Mouse (Mus musculus): ENCODE data around the gene Sox13.

The Sox13 gene

DNA sequence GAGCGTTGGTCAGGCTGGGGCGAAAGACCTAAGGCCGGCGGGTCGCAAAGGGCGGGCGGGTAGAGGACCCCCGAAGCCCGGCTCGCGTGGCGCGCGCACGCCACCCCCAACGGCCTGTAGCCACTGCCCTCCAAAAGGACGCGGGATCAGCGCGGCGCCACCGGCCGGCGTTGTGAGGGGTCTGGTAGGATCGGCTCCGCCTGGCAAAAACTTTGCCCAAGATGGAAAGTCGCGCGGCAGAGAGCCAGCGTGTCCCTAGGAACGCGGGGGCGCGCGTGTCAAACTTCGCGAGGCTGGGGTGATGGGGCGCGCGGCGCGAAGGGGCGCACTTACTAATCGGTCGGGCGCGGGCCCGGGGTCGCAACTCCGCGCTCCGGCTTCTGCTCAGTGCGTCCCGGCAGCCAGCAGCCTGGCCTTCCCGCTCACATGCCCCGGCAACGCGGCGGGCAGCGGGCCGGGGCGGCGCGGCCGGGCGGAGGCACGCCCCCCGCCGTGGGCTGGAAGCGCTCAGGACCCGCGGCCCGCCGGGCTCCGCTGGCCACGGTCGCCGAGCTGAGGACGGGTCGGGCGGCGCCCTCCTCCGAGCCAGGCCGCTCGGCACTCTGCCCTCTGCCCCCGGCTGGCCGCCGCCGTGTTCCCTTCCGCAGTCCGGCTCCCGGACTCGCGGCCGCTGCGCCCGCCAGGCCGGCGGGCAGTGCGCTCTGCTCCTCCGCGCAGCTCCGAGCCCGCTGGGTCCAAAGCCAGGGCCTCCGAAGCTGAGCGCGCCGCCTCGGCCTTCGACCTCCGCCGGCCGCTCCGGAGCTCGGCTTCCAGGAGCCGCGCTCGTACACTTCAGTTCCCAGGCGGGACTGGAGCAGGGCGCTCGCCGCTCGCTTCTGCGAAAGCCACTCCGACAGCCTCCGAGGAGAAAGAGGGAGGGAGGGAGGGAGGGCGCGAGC is at the start of gene Sox13:
Gene Sox13 (minus strand): TSS at position 835 of the 938 bp plus-strand sequence.
- DNase-seq (ENCODE audit: low read depth, low spot score) = peak; percentile 70

DNA sequence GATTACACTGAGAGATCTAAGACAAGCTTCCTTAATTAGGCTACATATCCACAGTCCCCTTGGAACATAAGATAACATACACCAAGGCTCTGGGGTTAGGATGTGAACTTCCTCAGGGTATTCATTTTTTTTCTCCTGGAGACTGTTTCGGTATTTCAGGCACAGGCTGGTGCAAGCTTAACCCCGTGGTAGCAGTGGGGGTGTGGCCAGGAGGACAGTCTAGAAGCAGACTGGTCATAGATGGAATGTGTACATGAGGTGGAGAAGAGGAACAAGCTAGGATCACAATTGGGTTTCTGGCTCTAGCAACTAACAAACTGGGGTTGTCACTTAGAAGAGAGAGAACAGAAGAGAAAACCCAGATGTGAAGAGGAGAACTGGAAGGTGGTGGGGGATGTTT is 47.4 kb upstream of the Sox13 start:
- no peak for DNase-seq (ENCODE audit: low read depth, low spot score)

DNA sequence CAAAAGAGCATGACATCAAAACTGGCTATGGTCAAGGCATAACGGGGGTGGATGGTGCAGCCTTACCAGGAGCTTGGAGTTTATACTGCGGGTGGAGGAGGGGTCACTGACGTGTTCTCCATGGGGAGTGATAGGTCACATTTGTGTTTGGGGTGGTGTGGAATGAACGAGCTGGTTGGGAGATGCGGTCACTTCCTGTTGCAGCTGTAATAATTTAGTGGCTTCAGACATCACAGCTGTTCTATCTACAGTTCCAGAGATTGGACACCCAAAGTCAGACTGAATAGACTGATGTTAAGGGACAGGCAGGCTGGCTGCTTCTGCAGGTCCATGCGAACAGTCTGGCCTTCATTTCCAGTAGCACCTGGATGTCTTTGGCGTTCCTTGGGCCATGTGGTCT is 46.9 kb upstream of the Sox13 start:
- DNase-seq (ENCODE audit: low read depth, low spot score) = no peak

DNA sequence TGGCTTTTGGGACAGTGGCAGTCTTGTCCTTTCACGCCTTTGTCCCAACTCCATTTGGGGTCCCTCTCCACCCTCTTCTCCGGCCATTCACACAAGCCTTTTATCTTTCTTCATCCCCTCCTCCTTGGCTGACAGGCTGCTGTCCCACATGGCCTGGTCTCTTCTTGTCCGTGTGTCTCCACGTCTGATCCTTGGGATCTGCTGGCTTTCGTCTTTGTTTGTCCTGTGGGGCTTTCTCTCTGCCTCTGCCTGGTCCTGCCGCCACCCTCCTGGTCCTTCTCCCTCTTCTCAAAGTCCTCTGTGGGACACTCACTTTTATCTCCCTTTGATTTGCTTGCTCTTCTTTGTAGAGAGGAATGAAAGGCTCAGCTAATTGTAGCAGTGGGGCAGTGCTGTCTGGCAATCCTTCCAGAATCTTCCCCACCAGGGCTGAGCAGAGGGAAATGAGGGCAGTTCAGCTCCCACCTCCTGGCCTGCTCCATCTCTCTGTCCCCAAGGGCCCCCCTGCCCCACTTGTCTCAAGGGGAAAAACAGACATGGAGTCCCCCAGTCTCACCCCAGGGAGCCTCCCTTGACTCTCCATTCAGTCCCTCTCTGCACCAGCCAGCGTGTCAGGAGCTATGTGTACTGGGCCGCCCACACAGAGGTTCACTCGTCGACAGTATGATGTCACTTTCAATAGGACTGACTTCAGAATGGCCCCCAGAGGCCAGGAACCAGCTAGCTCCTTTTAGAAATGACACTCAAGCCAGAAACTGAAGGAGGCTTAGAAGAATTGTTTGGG is 46.3 kb upstream of the Sox13 start:
- DNase-seq (ENCODE audit: low read depth, low spot score) = no peak

DNA sequence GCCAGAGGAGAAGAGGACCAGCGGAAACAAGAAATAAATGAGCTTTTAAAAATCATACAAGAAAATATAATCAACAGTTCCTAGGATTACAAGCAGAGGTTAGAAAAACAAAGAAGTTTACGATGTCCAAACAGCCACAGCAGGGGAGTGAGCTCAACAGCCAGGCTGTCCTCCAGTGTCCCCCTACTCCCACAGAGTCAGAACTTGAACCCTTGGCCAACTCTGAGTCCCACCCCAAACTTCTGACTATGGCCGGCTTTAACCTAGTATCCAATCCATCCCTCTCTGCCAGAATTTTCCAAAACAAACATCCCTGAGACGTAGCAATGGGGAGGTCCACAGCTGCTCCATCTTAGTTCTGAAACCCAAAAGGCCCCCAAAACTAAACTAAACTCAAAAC is 45.0 kb upstream of the Sox13 start:
- no peak for DNase-seq (ENCODE audit: low read depth, low spot score)

DNA sequence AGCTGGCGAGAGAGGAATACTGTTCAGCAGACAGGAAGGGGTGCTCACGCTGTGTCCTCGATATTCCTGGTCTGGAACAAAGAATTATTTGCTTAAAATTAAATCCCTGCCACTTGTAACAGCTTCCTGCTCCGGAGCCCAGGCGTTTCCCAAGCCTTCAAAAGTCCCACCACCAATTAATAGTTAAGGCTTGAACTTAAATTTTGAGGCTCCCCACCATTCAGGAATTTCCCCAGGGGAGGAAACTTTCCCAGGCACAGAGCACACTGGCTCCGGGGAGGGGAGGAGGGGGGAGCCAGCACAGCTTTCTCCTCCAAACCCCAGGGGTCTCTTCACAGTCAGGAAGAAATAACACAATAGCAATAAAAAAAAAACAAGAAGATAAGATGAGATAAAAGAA is 44.6 kb upstream of the Sox13 start:
- DNase-seq (ENCODE audit: low read depth, low spot score) = no peak

DNA sequence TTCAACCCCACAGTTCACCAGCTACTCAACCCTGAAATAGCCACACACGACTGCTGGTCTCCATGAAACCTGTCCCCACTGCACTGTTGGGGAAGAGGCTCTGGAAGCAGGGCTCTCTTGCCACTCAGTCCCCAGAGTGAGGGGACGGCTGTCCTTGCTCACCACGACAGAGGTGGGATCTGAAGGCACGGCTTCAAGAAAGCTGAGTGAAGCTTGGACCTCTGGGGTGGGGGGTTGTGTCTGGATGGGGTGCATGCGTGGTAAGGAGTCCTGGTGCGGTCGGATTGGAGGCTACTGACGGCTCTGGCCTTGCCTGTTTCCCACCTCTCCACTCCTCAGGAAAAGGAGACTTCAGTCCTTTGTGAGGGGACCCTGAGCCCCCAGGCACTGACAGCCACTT is 43.7 kb upstream of the Sox13 start:
- DNase-seq (ENCODE audit: low read depth, low spot score) = no peak

DNA sequence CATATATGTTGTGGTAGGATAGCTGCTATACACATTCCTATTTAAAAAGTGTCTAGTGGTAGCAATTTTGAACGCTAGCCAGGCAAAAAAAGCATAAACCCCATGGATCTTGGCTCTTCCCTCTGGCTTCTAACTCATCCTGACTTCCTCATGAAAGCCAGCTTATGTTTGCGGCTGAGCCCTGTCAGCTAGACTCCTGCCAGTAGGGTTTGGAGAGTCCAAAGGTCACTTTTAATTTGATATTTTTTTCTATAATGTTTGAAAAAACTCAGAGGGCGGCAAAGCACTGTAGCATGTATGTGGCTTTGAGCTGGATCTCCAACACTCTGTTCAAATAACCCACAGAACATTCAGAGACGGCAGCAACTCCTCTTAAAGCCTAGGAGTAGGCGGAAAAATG is 39.0 kb upstream of the Sox13 start:
- DNase-seq (ENCODE audit: low read depth, low spot score) = no peak

DNA sequence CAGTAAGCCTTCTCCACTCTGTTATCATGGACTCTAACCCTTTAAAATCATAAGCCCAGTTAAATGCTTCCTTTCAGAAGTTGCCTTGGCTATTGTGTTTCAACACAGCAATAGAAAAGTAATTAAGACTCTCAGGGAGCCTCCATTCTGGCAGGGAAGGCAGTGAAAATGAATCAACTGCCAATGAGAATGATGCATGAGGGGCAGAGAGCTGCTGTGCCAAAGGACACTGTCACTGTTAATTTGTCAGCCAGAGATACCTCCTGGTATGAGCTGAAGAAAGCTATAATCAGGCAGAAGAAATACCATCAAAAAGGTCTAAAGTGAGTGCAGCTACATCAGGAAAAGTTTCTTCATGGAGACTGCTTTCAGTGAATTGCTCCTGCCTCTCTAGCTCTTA is 36.8 kb upstream of the Sox13 start:
- DNase-seq (ENCODE audit: low read depth, low spot score) = no peak

DNA sequence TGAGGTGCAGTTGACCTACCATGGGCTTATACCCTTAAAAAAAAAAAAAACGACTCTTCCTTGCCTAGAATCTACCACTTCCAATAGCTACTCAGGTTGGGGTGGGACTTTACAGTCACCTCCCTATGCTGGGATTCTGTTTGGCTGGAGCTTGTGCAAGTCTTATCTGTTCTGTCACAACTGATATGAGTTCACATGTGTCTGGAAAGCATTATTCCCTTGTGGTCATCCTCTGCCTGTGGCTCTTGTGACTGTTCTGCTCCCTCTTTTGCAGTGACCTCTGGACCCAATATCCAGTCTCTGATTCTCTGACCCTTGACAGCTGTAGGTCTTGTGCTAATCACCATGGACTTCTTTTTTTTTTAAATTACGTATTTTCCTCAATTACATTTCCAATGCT is 31.9 kb upstream of the Sox13 start:
- DNase-seq (ENCODE audit: low read depth, low spot score) = no peak

DNA sequence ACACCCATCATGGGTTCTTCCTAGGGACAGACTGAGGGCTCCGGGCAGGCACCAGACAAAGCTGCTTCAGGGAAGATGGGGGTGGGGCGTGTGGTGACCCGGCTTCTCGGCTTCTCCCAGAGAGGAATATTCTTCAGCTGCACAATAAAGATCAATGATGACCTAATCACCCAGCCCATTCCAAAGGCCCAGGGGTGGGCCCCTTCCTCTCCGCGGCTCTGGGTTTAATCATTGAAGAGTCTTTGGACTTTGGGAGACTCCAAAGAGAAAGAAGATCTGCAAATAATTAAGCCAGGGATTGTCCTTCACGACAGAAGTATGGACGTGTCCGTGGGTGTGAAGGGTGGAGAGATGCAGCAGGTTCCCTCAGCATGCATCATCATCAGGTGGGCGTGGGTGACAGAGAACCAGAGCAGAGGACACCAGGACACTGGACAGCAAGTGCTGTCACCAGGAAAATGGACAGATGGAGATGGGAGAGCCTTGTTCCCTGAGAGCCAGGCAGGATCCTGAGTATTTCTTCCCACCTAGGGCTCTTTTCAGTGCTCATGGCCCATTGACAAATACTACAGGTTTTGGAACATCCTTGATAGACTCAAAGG is 28.5 kb upstream of the Sox13 start:
- DNase-seq (ENCODE audit: low read depth, low spot score) = no peak

DNA sequence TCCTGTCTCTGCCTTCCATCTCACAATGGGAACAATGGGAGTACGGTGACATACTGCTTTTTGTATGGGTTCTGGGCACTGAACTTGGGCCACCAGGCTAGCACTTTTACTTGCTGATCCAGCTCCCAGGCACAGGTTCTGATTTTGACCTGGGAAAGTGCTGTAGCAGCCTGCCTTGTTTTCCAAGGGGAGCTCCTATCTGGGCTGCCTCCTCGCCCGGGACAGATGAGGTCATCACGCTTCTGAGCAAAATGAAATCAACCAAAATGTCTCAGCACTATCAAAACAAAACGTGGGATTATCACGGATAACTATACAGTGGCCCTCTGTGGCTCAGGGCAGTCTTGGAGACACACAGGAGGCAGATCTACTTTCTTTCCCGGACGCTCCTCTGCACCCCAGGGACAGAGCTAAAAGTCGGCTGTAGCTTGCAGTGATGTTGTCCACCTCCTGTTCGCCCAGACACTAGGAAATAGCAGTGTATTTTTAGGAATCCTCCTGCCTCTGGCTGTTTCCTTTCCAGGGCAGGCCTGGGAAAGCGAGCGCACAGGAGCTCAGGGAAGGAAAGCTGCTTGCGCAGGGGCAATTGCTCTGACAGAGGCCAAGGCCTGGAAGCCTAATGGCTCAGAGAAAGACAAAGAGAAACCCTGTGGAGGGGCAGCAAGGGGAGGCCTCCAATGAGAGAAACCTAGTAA is 27.8 kb upstream of the Sox13 start:
- DNase-seq (ENCODE audit: low read depth, low spot score) = no peak

DNA sequence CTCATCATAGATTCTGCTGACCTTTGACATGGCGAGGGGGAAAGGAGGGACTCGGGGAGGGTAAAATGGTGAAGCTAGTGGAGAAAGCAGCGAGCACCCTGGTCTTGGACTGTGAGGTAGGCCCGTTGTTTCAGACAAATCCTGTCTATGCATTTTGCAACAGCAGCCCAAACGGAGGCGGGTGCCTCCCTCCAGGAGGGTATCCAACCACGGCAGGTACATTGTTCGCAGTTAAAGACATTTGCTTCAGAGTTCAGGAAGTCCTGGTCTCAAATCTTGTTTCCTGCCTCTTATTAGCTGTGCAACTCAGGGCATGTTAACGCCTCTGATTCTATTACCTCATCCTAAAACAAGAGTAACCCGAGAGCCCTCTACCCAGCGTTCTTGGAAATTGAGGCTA is 26.8 kb upstream of the Sox13 start:
- no peak for DNase-seq (ENCODE audit: low read depth, low spot score)

DNA sequence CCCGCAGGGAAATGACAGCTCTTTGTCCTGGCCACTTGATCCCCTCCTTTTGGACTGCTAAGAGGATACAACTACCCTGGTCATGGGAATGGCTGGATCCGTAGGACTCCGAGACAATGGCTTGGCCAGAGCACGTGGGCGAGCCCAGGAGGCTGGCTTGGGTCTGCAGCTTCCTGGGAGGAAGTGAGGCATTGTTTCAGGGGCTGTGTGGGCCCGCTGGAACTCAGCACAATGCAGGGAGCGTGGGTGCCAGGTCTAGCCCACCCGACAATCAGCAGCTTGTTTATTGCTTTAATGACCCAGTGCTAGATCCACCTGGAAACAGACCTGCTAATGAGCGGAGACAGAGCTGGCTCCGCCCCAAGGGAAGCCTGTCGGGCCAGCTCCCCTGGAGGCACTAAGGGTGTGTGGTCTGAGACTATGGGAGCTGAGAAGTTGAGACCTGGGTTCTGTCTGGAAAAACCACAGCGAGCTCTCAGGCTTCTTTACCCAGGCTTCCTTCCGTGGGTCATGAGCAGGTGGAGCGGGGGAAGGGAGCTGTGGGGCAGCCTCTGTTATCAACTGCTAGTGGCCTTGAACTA is 24.3 kb upstream of the Sox13 start:
- DNase-seq (ENCODE audit: low read depth, low spot score) = peak; percentile 25

DNA sequence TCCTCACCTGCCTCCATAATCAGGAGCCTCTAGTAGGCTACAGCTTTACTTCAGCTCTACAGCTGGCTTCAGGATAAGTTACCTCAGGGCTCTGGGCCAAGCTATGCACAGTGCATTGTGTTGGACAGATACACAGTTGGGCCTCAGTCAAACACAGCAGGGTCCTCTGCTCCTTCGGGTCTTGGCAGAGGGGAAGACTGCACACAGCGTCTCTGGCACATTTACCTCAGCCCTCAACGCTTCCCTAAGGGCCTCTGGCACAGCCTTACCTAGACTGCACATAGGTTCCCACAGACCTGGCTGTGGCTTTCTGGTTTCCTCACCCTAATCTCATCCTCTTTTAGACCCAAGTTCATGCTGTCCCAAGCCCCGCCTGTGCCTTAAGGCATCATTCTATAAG is 22.1 kb upstream of the Sox13 start:
- DNase-seq (ENCODE audit: low read depth, low spot score) = no peak

DNA sequence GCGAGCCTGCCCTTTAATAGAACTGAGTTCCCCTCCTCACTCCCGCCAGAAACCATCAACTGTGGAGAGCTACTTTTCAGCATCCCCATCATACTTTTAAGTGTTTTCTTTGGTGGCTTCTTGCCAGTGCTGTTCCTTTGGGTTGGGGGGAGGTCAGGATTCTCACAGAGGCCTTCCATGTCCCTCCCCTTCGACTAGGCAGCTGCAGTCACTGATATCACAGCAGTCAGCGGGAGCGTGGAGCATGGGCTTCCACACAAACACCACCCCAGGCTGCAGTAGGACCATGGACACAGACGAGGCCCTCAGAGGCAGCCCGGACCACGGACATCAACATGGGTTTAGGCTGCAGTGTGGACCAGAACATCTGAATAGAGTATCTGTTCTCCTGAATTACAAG is 20.1 kb upstream of the Sox13 start:
- no peak for DNase-seq (ENCODE audit: low read depth, low spot score)

DNA sequence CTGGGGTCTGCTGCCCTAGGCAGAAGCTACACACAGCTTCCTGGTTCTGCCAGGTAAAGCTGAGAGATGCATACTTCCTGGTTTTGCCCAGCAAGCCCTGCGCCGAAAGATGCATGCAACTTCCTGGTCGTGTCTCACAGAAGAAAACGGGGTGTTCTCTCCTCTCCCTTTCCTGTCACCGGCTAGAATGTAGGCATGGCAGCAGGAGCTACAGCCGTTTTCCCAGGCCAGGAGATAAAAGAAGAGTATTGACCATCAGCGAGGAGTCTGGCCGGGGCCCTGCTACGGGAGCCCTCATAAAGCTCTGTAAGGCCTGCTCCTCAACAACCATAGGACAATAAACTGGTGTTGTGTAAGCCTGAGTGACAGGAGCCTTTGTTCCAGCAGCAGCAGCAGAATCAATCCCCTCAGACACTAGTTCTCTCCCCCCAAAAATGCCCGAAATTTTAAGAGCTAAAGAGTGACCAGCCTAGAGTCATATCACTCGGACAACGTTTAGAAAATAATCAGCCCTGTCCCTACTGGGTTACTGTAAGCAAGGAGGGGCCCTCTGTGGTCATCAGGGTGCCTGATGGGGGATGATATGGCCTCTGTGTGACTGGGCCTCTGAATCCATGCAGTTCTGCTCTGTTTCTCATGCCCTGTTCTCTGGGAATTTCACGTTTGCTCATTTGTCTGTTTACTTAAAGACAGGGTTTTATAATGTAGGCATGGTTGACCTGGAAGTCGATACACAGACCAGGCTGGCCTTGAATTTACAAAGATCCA is 13.9 kb upstream of the Sox13 start:
- no peak for DNase-seq (ENCODE audit: low read depth, low spot score)

DNA sequence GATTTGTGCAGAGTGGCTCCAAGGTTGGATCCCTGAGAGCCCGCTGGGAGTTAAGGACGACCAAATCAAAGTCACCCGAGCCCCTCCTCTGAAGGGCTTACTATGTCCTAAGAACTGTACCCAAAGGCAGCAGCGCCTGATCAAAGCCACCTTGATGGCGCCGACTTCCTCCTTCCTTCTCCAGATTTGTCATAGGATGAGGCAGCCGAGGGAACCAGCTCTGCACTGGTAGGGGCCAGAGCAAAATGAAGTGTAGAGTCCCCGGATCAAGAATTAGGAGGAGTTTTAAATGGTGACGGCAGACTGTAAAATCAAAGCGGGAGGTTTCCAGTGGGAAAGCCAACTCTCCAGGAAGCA is 10.6 kb upstream of the Sox13 start:
- DNase-seq (ENCODE audit: low read depth, low spot score) = no peak

DNA sequence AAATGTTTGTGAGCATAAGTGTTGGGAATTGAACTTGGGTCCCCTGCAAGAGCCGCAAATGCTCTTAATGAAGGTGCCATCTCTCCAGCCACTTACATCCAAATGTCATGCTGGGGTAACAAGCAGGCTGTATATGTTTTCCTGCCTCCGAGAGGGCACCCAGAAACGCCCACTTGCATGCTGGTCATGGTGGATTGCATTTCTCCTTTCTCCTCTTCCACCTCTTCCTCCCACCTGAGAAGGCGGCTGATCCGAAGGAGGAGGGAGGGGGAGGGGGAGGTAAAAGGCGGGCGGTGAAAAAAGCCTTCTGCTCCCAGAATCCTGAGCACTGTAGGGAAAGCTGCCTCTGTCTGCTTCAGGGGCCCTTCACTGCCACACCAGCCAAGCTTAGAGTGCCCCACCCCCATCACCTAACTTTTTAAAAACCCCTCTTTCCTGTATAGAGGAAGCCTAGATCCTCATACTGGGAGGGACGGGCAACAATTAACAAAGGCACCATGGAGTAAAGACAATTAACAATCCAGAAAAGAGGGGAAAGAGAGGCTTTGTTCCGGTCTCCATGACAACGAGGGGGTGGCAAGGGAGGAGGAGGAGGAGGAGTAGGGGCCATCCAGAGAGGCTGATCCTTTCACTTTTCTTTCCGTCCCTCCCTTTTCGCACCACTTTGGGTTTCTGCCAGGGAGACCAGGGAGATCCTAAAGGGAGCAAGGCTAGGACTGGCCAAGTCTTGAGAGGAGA is 10.0 kb upstream of the Sox13 start:
- DNase-seq (ENCODE audit: low read depth, low spot score) = no peak

DNA sequence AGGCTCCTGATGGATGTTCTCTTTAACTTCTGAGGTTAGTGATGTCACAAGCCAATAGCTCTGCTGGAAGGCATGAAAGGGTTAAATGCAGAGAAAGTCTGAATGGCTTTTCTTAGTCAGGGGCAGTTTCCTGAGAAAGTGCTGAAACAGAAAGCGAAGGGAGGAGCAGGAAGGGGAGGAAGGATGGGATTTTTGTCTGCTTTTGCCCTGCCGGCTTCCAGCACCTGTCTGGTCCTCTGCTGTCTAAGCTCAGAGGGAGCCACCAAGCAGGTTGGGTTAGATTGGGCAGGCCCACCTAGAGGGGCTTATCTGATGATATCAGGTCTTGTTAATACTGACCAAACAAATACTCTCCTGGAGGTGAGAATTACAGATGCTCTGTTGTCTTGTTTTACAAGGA is 8.4 kb upstream of the Sox13 start:
- DNase-seq (ENCODE audit: low read depth, low spot score) = no peak
